Mouse (Mus musculus): ENCODE measurements around the gene Kcnk18. TPM values are rescaled to one million over a fixed set of nuclear protein-coding genes. Genes with fewer than 3 reads are reported as not detected.

The Kcnk18 gene
- polyA plus RNA-seq, 1 experiment from 2014 or later: not detected

DNA sequence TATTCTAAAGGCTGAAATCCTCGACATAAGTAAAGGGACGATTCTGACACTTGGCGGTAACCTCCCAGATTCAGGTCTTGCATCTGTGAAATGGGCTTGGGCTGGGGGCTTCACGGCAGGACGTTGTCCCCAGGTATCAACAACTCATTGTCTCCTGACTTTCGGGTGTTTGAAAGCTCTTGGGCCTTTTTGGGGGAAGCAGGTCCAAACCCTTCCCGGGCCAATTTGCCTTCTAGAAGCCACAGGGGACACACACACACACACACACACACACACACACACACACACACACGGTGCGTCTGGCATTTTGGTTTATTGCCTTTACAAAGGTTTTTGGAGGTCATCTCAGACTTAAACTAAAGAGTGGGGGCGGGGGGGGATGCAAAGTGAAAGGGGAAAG is 25.6 kb upstream of the Kcnk18 start:
- no peak for ATAC-seq (ENCODE audit: low FRiP score, low read depth)
- WGBS: 1% methylated on average over 10 of the region's 10 CpGs
- Histone ChIP-seq H3K4me3 (no peak overlapping the region), H3K9ac (no peak overlapping the region), H3K4me2 (replicated peaks) (peak overlapping the region; percentile 28; the same call in 1 of the 2 replicates), H3K27ac (no peak overlapping the region), H3K4me1 (no peaks in the 10 kb centered on the region), H3K27me3 (replicated peaks) (peaks cover 92% of the 10 kb centered on the region), H3K9me3 (no peaks in the 10 kb centered on the region), H3K36me3 (no peaks in the 10 kb centered on the region)

DNA sequence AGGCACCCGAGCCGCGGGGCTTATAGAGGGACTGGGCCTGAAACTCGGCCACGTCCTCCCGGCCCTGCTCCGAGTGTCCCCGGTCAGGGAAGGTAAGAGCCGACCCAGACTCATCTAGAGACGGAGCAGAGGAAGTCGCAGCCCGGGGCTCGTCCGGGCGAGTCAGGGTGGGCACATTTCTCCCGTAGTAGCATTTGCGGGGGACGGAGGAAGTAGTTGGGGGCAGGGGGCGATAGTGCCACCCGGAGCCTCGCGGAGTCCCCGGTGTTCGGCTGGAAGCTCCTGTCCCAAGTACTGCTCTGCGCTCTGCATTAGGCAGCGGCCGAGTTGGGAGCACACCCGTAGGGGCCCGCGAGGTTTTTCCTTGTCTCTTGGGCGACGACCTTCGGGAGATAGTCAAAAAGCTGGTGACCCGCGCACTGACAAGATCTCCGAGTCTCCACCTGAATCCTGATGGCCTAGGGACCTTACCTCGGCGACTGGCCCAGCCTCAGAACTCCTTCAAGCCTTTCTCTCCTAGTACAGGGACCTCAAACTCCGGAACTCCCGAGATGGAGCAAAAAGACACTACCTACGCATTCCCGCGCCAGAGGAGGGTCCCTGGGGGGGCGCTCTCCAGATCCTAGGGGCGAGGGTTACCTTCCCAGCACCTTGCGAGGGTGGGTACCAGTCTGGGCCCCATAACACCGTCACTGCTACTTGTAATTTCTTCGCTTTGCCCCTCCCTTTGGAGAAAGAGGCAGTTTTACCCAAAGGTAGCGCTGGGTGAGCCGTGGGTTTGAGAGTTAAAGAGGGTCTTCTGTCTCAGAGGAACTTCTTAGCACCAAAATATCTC is 24.8 kb upstream of the Kcnk18 start:
- under 1% methylated on average over 50 of the region's 50 CpGs for WGBS
- H3K27ac ChIP-seq: no peak overlapping the region

DNA sequence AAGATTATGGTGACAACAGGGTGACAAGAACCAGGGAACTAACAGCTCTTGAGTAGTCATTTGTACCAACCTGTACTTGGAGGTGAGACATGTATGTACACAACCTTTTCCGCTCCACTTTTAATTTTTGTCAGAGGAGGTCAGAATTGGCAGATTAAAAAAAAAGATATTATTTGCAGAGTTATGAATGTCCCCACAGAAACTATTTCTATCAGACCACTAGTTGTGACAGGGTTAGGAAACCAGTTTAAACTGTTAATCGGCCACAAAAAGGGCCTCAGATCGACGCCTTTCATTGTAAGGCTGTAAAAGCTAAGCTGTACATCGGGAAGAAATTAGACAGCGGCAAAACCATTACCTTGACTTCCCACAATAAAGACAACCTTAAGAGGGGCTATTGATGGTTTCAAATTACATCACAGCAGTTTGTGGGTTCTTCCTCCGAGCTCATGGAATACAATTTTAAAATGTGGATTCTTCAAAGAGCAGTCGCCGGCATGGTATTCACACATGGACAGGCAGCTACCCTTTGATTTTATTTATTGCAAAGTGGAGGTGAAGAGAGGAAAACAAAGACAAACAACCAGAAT is 23.7 kb upstream of the Kcnk18 start:
- no peaks in the 10 kb centered on the region for H3K36me3 ChIP-seq
- no peak for ATAC-seq (ENCODE audit: low FRiP score, low read depth)
- H3K27ac ChIP-seq: no peak overlapping the region
- no peak overlapping the region for H3K9ac ChIP-seq
- peaks cover 79% of the 10 kb centered on the region for H3K27me3 ChIP-seq (replicated peaks)
- H3K9me3 ChIP-seq: no peaks in the 10 kb centered on the region
- no peak overlapping the region for H3K4me3 ChIP-seq
- 4% methylated on average over 9 of the region's 9 CpGs for WGBS
- H3K4me1 ChIP-seq: no peaks in the 10 kb centered on the region
- H3K4me2 ChIP-seq (replicated peaks): no peak overlapping the region

More for the DNA sequence above, 24.8 kb upstream of the Kcnk18 start:
- Histone ChIP-seq H3K4me1 (no peaks in the 10 kb centered on the region), H3K27me3 (replicated peaks) (peaks cover 85% of the 10 kb centered on the region), H3K9me3 (no peaks in the 10 kb centered on the region), H3K9ac (no peak overlapping the region), H3K36me3 (no peaks in the 10 kb centered on the region), H3K4me2 (replicated peaks) (peak overlapping the region; percentile 28; the same call in 1 of the 2 replicates), H3K4me3 (0 out of 2 replicates have a peak overlapping the region, but pooled peaks have one; percentile 11)
- ATAC-seq (ENCODE audit: low FRiP score, low read depth): no peak

DNA sequence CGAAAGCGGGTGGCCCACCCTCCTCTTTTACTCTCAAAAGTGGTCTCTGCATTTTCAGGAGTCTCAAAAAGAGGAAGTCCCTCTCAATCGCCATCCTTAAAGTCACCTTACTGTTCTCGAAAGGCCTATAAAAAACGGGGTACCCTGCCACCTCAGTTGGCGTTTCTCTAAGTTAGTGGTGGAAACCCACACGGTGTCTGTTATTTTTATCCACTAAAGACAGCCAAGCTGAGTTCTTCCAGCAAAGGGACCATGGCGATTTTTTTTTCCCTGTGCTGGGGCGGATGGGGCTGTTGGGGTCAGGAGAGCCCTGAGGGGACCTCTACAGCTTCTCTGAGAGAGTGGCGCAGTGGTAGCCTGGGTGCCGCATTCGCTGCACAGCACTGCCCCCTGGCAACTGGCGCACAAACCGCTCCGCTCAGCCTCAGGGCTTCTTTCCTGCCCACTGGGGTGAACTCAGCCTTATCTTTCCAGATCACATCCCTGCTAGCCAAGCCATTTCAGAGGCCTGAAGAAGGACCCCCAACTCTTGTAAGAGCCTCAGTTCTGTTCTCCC is 22.8 kb upstream of the Kcnk18 start:
- H3K9ac ChIP-seq: no peak overlapping the region
- no peaks in the 10 kb centered on the region for H3K4me1 ChIP-seq
- ATAC-seq (ENCODE audit: low FRiP score, low read depth): no peak
- H3K27me3 ChIP-seq (replicated peaks): peaks cover 69% of the 10 kb centered on the region
- H3K4me3 ChIP-seq: no peak overlapping the region
- H3K4me2 ChIP-seq (replicated peaks): no peak overlapping the region
- no peaks in the 10 kb centered on the region for H3K9me3 ChIP-seq
- no peak overlapping the region for H3K27ac ChIP-seq
- H3K36me3 ChIP-seq: no peaks in the 10 kb centered on the region
- WGBS: 3% methylated on average over 15 of the region's 15 CpGs

DNA sequence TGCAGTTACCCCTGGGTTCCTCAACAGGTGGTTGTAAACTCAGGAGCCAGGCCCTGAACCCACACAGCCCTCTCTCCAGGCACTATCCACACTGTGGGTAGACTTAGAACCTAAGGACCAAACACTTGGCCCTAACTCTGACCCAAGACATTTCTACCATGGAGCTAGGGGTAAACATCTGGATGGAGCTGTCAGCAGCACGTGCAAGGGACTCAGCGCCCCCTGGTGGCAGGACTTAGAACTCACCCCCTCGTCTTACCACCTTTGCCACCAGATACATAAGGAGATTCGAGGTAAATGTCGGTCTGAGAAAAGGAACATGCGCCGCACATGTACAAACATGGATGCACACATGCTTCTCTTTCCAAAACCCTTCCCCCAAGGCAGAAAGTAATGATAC is 20.9 kb upstream of the Kcnk18 start:
- 43% methylated on average over 7 of the region's 7 CpGs for whole genome bisulfite sequencing
- no peak for ATAC-seq (ENCODE audit: low FRiP score, low read depth)
- H3K27me3 ChIP-seq (replicated peaks): peaks cover 51% of the 10 kb centered on the region

DNA sequence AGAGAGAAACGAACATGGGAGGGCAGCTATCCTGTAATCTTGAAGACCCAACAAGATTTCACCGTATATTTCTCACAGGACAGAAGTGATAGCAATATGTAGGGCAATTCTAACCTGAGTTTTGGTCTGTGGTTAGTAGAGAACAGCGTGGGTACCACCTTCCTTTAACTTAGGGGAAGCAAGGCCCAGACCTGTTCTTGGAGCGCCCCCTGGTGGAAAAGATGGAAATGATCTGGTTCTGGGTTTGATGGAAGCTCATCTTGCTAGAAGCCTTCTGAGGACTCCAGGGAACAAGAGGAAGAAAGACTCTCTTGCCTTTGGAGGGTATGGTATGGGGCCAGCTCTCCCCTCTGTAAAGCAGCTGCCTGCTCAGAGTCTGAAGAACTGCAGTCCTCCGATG is 10.5 kb upstream of the Kcnk18 start:
- no peaks in the 10 kb centered on the region for H3K36me3 ChIP-seq
- WGBS: 33% methylated on average over 5 of the region's 5 CpGs
- H3K4me1 ChIP-seq: no peaks in the 10 kb centered on the region
- no peak overlapping the region for H3K27ac ChIP-seq
- H3K4me3 ChIP-seq: no peak overlapping the region
- no peak overlapping the region for H3K9ac ChIP-seq
- ATAC-seq (ENCODE audit: low FRiP score, low read depth): no peak
- peaks cover 23% of the 10 kb centered on the region; the same call in 1 of the 2 replicates for H3K27me3 ChIP-seq (replicated peaks)
- H3K4me2 ChIP-seq (replicated peaks): no peak overlapping the region
- H3K9me3 ChIP-seq: no peaks in the 10 kb centered on the region

More for the DNA sequence above, 20.9 kb upstream of the Kcnk18 start:
- Histone ChIP-seq H3K4me3 (no peak overlapping the region), H3K27ac (no peak overlapping the region), H3K9me3 (no peaks in the 10 kb centered on the region), H3K9ac (no peak overlapping the region), H3K4me1 (no peaks in the 10 kb centered on the region), H3K36me3 (no peaks in the 10 kb centered on the region), H3K4me2 (replicated peaks) (no peak overlapping the region)

DNA sequence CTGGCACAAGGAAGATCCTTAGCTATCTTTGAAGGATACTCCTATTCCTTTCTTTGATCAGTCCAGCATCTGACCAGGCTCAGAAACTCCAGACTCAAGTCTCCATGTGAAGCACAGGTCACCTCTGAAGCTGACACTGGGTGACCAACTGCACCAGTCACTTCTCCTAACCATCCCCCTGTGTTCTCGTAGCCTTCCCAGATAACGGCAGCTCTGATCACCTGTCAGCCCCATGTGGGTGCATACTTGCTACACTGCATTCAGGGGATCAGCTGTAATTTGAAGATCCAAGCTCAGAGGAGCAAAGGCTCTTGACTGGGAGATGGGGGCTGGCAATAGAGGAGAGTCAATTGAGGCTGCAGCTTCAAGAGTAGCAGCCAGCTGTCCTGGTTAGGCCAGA is 10.0 kb upstream of the Kcnk18 start:
- peaks cover 23% of the 10 kb centered on the region; the same call in 1 of the 2 replicates for H3K27me3 ChIP-seq (replicated peaks)
- H3K36me3 ChIP-seq: no peaks in the 10 kb centered on the region
- no peaks in the 10 kb centered on the region for H3K9me3 ChIP-seq
- WGBS: 65% methylated on average over 2 of the region's 2 CpGs
- no peak for ATAC-seq (ENCODE audit: low FRiP score, low read depth)
- no peaks in the 10 kb centered on the region for H3K4me1 ChIP-seq
- no peak overlapping the region for H3K9ac ChIP-seq
- no peak overlapping the region for H3K4me3 ChIP-seq
- no peak overlapping the region for H3K27ac ChIP-seq
- no peak overlapping the region for H3K4me2 ChIP-seq (replicated peaks)

DNA sequence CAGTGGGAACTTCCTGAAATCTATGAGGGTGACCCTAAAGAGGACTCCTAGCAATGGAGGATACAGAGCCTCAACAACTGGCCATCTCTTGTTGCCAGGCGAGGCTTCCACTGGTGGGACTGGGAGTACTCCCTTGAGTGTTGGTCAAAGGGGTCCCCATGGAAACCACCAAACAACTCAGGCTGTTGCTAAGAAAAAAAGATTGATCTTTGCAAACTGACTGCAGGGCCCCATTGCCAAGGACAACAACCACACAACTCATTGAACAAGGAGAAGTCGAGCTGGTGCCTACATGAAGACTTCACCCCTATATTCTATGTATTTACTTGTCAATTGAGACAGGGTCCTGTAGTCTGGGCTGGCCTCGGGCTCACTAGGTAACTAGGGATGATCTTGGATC is 2.1 kb upstream of the Kcnk18 start:
- ATAC-seq (ENCODE audit: low FRiP score, low read depth): no peak
- H3K36me3 ChIP-seq: no peaks in the 10 kb centered on the region
- H3K27ac ChIP-seq: no peak overlapping the region
- no peak overlapping the region for H3K9ac ChIP-seq
- H3K4me2 ChIP-seq (replicated peaks): no peak overlapping the region
- no peak overlapping the region for H3K4me3 ChIP-seq
- H3K27me3 ChIP-seq (replicated peaks): peaks cover 45% of the 10 kb centered on the region
- 0 out of 2 replicates have a peak, but pooled peaks cover 3% of the 10 kb centered on the region for H3K4me1 ChIP-seq
- H3K9me3 ChIP-seq: no peaks in the 10 kb centered on the region
- 60% methylated on average over 3 of the region's 3 CpGs for WGBS

DNA sequence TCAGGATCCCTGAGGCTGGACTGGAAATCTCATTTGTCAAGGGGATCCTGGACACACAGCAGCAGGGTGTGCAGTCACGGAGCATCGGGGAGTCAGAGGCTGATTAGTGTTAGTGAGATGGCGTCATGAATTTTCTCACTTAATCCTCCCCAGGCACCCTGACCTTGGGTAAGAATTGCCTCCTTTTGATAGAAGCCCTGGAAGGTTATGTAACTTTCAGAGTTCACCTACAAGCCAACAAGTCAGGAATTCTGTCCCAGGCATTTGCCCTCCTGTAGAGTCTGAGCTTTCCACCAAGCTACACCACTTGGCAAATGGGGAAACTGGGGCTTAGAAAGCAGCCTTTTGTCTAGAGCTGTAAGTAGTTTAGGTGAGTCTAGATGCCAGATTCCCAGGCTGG is 2.1 kb downstream of the Kcnk18 start:
- Histone ChIP-seq H3K9ac (no peak overlapping the region), H3K4me3 (no peak overlapping the region), H3K4me2 (replicated peaks) (no peak overlapping the region), H3K36me3 (no peaks in the 10 kb centered on the region), H3K9me3 (no peaks in the 10 kb centered on the region), H3K27ac (no peak overlapping the region), H3K4me1 (0 out of 2 replicates have a peak, but pooled peaks cover 3% of the 10 kb centered on the region), H3K27me3 (replicated peaks) (peaks cover 36% of the 10 kb centered on the region)
- 67% methylated on average over 3 of the region's 3 CpGs for WGBS
- ATAC-seq (ENCODE audit: low FRiP score, low read depth): no peak

DNA sequence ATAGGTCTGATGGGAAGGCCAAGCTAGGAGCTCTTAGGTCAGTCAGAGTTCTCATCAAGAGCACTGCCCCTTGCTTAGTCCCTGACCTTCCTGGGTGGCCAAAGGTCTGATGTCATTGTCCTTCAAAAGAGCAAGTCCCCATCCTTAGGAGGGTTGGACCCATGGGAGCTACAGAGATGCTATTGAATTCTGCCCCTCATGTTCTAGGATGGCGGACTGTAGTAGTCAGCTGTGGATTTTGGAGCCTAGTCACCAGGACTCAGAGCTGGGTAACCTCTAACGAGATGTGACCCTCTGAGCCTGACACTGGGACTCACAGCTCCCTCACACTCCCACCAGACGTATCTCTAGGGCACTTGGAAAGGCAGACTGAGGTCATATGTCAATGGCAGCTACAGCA is 9.4 kb downstream of the Kcnk18 start:
- Histone ChIP-seq H3K9ac (no peak overlapping the region), H3K36me3 (no peaks in the 10 kb centered on the region), H3K4me1 (no peaks in the 10 kb centered on the region), H3K4me3 (no peak overlapping the region), H3K4me2 (replicated peaks) (no peak overlapping the region), H3K9me3 (no peaks in the 10 kb centered on the region), H3K27me3 (replicated peaks) (peaks cover 4% of the 10 kb centered on the region; the same call in 1 of the 2 replicates), H3K27ac (no peak overlapping the region)
- WGBS: 66% methylated on average over 3 of the region's 3 CpGs
- ATAC-seq (ENCODE audit: low FRiP score, low read depth): no peak

DNA sequence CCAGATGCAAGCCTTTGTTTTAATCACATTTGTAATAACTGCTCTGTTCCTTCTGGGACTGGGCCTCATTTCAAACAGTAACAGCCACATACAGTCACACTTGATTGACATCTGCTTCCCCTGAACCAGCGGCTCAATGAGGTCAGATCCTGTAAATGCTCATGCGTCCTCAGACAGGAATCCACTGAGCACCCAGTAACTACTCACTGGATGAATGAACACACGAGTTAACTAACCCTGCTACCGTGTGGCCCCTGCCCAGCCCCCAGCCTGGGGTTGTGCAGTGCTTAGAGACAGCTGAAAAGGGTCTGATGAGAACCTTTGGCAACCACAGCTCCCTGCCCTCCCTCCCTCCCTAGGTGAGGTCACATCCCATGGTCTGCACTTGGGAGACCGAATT is 13.8 kb downstream of the Kcnk18 start:
- Histone ChIP-seq H3K9me3 (no peaks in the 10 kb centered on the region), H3K4me1 (no peaks in the 10 kb centered on the region), H3K4me2 (replicated peaks) (no peak overlapping the region), H3K27ac (no peak overlapping the region), H3K27me3 (replicated peaks) (0 out of 2 replicates have a peak, but pooled peaks cover 4% of the 10 kb centered on the region), H3K36me3 (no peaks in the 10 kb centered on the region), H3K9ac (no peak overlapping the region), H3K4me3 (no peak overlapping the region)
- no peak for ATAC-seq (ENCODE audit: low FRiP score, low read depth)
- 79% methylated on average over 5 of the region's 5 CpGs for WGBS

DNA sequence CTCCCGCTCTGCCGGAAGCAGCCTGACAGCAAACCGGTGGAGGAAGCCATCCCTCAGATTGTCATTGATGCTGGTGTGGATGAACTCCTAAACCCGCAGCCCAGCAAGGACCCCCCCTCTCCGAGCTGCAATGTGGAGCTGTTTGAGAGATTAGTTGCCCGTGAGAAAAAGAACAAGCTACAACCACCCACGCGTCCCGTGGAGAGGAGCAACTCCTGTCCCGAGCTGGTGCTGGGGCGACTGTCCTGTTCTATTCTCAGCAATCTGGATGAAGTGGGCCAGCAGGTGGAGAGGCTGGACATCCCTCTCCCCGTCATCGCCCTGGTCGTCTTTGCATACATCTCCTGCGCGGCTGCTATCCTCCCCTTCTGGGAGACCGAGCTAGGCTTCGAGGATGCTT is 16.0 kb downstream of the Kcnk18 start:
- no peak overlapping the region for H3K27ac ChIP-seq
- no peaks in the 10 kb centered on the region for H3K4me1 ChIP-seq
- 89% methylated on average over 18 of the region's 18 CpGs for WGBS
- 0 out of 2 replicates have a peak, but pooled peaks cover 11% of the 10 kb centered on the region for H3K27me3 ChIP-seq (replicated peaks)
- no peak overlapping the region for H3K9ac ChIP-seq
- no peak overlapping the region for H3K4me2 ChIP-seq (replicated peaks)
- no peaks in the 10 kb centered on the region for H3K36me3 ChIP-seq
- H3K9me3 ChIP-seq: no peaks in the 10 kb centered on the region
- H3K4me3 ChIP-seq: no peak overlapping the region
- no peak for ATAC-seq (ENCODE audit: low FRiP score, low read depth)
